ENCODE assay signal across 22 mouse cellular contexts in genomic region chr12:71484286-71484685, GRCm38 (mm10).
DNase-seq lines count a peak whose midpoint lies in the region; ATAC-seq and TF ChIP-seq lines count a peak whose summit lies in the region.
"Had no signal": no experiment of that assay in that cellular context is flagged by ENCODE, and none has a peak within 500 bp of the region (broad histone marks: within the 10 kb centered on the region; RNA-seq: fewer than 3 reads in every experiment).

No protein-coding gene starts in this region.

- no peak for ATAC-seq in heart, embryonic 11.5 days (replicated peaks; ENCODE audit: insufficient number of reproducible peaks, low FRiP score, low TSS enrichment)
- ATAC-seq: activated CD4-positive, CD25-positive, alpha-beta regulatory T cell, adult 4 months; forebrain, embryonic 14.5 days; forebrain, embryonic 16.5 days; Patski had no signal

- TF ChIP-seq POLR2A in embryonic fibroblast, embryonic 13.5 days (IDR thresholded peaks at IDR 0.05; ENCODE audit: low read depth, low read length), result no peak

- no peaks in the 10 kb centered on the region for H3K9me3 ChIP-seq in heart, embryonic 10.5 days
- H3K9me3 ChIP-seq in heart, embryonic 11.5 days (replicated peaks; ENCODE audit: control insufficient read depth, low read length), result no peaks in the 10 kb centered on the region
- H3K9me3 ChIP-seq: embryonic facial prominence, embryonic 10.5 days; embryonic facial prominence, embryonic 12.5 days; forebrain, embryonic 10.5 days; forebrain, embryonic 12.5 days had no signal

- H3K27me3 ChIP-seq in heart, embryonic 10.5 days (ENCODE audit: insufficient read depth, poor library complexity, severe bottlenecking), result no peaks in the 10 kb centered on the region
- no peaks in the 10 kb centered on the region for H3K27me3 ChIP-seq in heart, embryonic 11.5 days (ENCODE audit: control insufficient read depth, insufficient read depth, low read length)
- H3K27me3 ChIP-seq: embryonic facial prominence, embryonic 12.5 days; Patski had no signal

- no peak for TF ChIP-seq CTCF in embryonic fibroblast, embryonic 13.5 days (IDR thresholded peaks at IDR 0.05; ENCODE audit: borderline replicate concordance, insufficient read depth, low read length)

- 92% methylated on average over 5 of the region's 5 CpGs for WGBS in heart, embryonic 10.5 days
- WGBS in heart, embryonic 11.5 days (ENCODE audit: insufficient replicate concordance), result 91% methylated on average over 5 of the region's 5 CpGs

- peaks cover 45% of the 10 kb centered on the region for H3K4me1 ChIP-seq in heart, embryonic 10.5 days
- peaks cover 26% of the 10 kb centered on the region for H3K4me1 ChIP-seq in heart, embryonic 11.5 days (ENCODE audit: control insufficient read depth, insufficient read depth, low read length)
- peaks cover 22% of the 10 kb centered on the region for H3K4me1 ChIP-seq in embryonic fibroblast, embryonic 13.5 days (ENCODE audit: control insufficient read depth, insufficient read depth, low read length)

- no peaks in the 10 kb centered on the region for H3K36me3 ChIP-seq in heart, embryonic 10.5 days
- no peaks in the 10 kb centered on the region for H3K36me3 ChIP-seq in heart, embryonic 11.5 days (ENCODE audit: control insufficient read depth, insufficient read depth, low read length)
- H3K36me3 ChIP-seq: embryonic facial prominence, embryonic 10.5 days; embryonic facial prominence, embryonic 12.5 days; forebrain, embryonic 10.5 days; forebrain, embryonic 12.5 days had no signal

- no peak overlapping the region for H3K4me3 ChIP-seq in heart, embryonic 10.5 days
- H3K4me3 ChIP-seq in heart, embryonic 11.5 days (ENCODE audit: low read depth, low read length), result no peak overlapping the region
- H3K4me3 ChIP-seq in embryonic fibroblast, embryonic 13.5 days (ENCODE audit: insufficient read depth, low read length), result no peak overlapping the region
- H3K4me3 ChIP-seq: embryonic facial prominence, embryonic 10.5 days; embryonic facial prominence, embryonic 12.5 days; erythroblast, embryonic 14.5 days; forebrain, embryonic 10.5 days; forebrain, embryonic 12.5 days had no signal

- H3K9ac ChIP-seq in heart, embryonic 11.5 days (ENCODE audit: low read depth, low read length), result no peak overlapping the region
- H3K9ac ChIP-seq: embryonic facial prominence, embryonic 12.5 days; forebrain, embryonic 12.5 days had no signal

- H3K27ac ChIP-seq in heart, embryonic 10.5 days, result no peak overlapping the region
- H3K27ac ChIP-seq in heart, embryonic 11.5 days (ENCODE audit: low read depth, low read length), result no peak overlapping the region
- peak overlapping the region; percentile 84; the same call in 1 of the 2 replicates for H3K27ac ChIP-seq in embryonic fibroblast, embryonic 13.5 days (ENCODE audit: insufficient read depth, low read length)
- H3K27ac ChIP-seq: embryonic facial prominence, embryonic 10.5 days; embryonic facial prominence, embryonic 12.5 days; forebrain, embryonic 10.5 days; forebrain, embryonic 12.5 days had no signal

- H3K4me2 ChIP-seq in heart, embryonic 11.5 days, result no peak overlapping the region
- H3K4me2 ChIP-seq: embryonic facial prominence, embryonic 12.5 days; forebrain, embryonic 12.5 days had no signal

- DNase-seq in heart, embryonic 10.5 days (ENCODE audit: low spot score), result peak; percentile 20
- peak; percentile 24 for DNase-seq in Muller cell, postnatal 12 days (ENCODE audit: inconsistent ontology term)
- no peak for DNase-seq in gastrocnemius, postnatal 10 days
- DNase-seq: adrenal gland, adult 8-10 months; adrenal gland, postnatal 14 days; adrenal gland, postnatal 36 days; cerebellum, adult 11-12 months; cerebellum, adult 2 months; cerebellum, adult 9-10 months; cerebellum, postnatal 10 days; cerebellum, postnatal 25 days had no signal
